In the genomic region with DNA sequence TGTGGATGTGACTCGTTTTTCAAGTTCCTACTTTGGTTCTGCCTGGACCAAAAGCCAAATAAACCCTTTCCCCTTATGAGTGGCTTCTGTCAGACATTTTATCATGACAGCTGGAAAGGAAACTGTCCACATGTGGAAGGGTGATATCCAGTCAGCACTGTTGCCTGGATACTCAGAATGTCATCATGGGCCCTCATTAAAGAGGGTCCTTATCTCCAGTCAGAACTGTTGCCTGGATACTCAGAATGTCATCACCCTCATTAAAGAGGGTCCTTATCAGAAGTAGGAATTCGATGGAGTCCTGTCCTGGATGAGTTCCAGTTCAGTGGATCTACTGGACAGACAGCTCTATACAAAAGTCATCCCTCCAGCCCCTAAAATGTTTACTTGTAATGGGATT, we compare ENCODE assay signal across 35 mouse cellular contexts. TPM values are rescaled to one million over a fixed set of nuclear protein-coding genes. Genes with fewer than 3 reads are reported as not detected.
"Had no signal": no experiment of that assay in that cellular context is flagged by ENCODE, and none has a peak within 500 bp of the region (broad histone marks: within the 10 kb centered on the region; RNA-seq: fewer than 3 reads in every experiment).

No protein-coding gene starts in this region.

- ATAC-seq: hindbrain, embryonic 16.5 days; inflammation-experienced regulatory T-cells, adult 6 months; intestine, embryonic 15.5 days; intestine, postnatal 0 days; liver, postnatal 0 days had no signal

- H3K4me1 ChIP-seq: hindbrain, embryonic 10.5 days; hindbrain, embryonic 12.5 days; intestine, embryonic 15.5 days; limb, embryonic 10.5 days; limb, embryonic 12.5 days; liver, embryonic 13.5 days; liver, embryonic 15.5 days had no signal

- H3K9ac ChIP-seq: hindbrain, embryonic 12.5 days; hindbrain, embryonic 14.5 days; intestine, embryonic 15.5 days; limb, embryonic 12.5 days; liver, embryonic 13.5 days; liver, embryonic 15.5 days; liver, postnatal 0 days had no signal

- H3K4me3 ChIP-seq: gastrocnemius, adult 2 months; hindbrain, embryonic 10.5 days; hindbrain, embryonic 12.5 days; intestine, embryonic 15.5 days; layer of hippocampus, adult 2 months; left cerebral cortex, adult 2 months; limb, embryonic 10.5 days; limb, embryonic 12.5 days; liver, embryonic 13.5 days; liver, embryonic 15.5 days had no signal

- H3K36me3 ChIP-seq: hindbrain, embryonic 10.5 days; hindbrain, embryonic 12.5 days; intestine, embryonic 15.5 days; limb, embryonic 10.5 days; limb, embryonic 12.5 days; liver, embryonic 13.5 days; liver, embryonic 15.5 days had no signal

- H3K9me3 ChIP-seq: intestine, embryonic 15.5 days; limb, embryonic 10.5 days; limb, embryonic 12.5 days; liver, embryonic 13.5 days; liver, embryonic 15.5 days had no signal

- H3K27me3 ChIP-seq: hindbrain, embryonic 12.5 days; intestine, embryonic 15.5 days; limb, embryonic 12.5 days; liver, embryonic 13.5 days; liver, embryonic 15.5 days had no signal

- H3K4me2 ChIP-seq: heart, embryonic 11.5 days; hindbrain, embryonic 12.5 days; hindbrain, embryonic 14.5 days; intestine, embryonic 15.5 days; limb, embryonic 12.5 days; liver, embryonic 11.5 days; liver, embryonic 13.5 days; liver, embryonic 15.5 days had no signal

- H3K27ac ChIP-seq: gastrocnemius, adult 2 months; hindbrain, embryonic 10.5 days; hindbrain, embryonic 12.5 days; hindbrain, embryonic 14.5 days; intestine, embryonic 15.5 days; layer of hippocampus, adult 2 months; left cerebral cortex, adult 2 months; limb, embryonic 10.5 days; limb, embryonic 12.5 days; liver, embryonic 13.5 days; liver, embryonic 15.5 days had no signal

- DNase-seq: gastrocnemius, adult 2 months; gastrocnemius, postnatal 10 days; gastrocnemius, postnatal 25 days; heart, postnatal 4 days; kidney, adult 18-20 months; kidney, adult 8-10 months; kidney, postnatal 10 days; kidney, postnatal 25 days; kidney, postnatal 4 days; liver; liver, embryonic 13.5 days; liver, postnatal 0 days had no signal

RNA-seq across cellular contexts. Expression of a gene that starts 29.7 kb away (rescaled TPM):
- total RNA-seq: gastrocnemius, postnatal 10 days; gastrocnemius, postnatal 25 days; granulocyte monocyte progenitor cell, adult 5-6 weeks; heart, postnatal 4 days had no signal
- polyA plus RNA-seq: heart, embryonic 11.5 days; heart, postnatal 0 days; hindbrain, embryonic 10.5 days; intestine, embryonic 15.5 days; kidney, embryonic 14.5 days; kidney, embryonic 16.5 days; limb, embryonic 10.5 days; limb, embryonic 12.5 days; liver, embryonic 13.5 days; liver, embryonic 15.5 days; liver, postnatal 0 days had no signal

RNA-seq across cellular contexts. Expression of a gene that starts 59.9 kb away (rescaled TPM):
- total RNA-seq: gastrocnemius, adult 2 months; gastrocnemius, postnatal 10 days; gastrocnemius, postnatal 25 days; gastrocnemius, postnatal 4 days; granulocyte monocyte progenitor cell, adult 5-6 weeks; heart, postnatal 4 days; layer of hippocampus, adult 2 months; layer of hippocampus, postnatal 10 days; layer of hippocampus, postnatal 25 days; left cerebral cortex, postnatal 14 days; left cerebral cortex, postnatal 36 days had no signal
- polyA plus RNA-seq: intestine, postnatal 0 days had no signal
